9 mouse cellular contexts compared by ENCODE assay signal in the genomic region with DNA sequence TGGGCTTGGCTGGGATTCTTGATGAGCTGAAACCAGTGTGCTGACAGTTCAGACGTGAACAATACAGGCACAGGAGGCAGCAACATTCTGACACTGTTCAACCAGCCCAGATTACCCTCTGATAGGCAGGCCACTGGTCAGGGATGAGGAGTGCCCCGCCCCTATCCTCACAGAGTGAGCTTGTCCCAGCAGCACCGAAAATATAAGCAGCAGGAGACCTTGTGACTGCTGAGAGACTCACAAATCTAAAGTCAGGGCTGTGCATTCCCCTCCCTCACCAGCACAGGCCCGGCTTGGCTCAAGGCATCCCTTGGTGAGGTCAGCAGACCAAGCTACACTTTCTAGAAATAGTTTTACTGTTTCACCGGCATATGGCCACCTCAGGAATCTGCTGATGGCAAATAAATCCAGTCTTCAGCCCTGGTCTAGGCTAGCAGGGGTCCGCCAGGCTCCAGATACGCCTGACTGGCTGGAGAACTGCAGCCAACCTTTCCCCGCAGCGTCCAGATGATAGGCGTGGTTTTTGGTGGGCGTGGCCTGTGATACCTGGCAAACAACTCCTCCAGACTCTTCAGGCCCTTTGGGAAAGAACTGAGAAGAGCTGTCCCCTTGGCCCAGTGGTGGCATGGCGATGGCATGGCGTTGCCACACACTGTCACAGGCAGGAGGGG.
A peak's percentile ranks its signal among the peaks of the same experiment; 100 is the strongest.
DNase-seq lines count a peak whose midpoint lies in the region; ATAC-seq lines count a peak whose summit lies in the region.
"Had no signal": no experiment of that assay in that cellular context is flagged by ENCODE, and none has a peak within 500 bp of the region (broad histone marks: within the 10 kb centered on the region; RNA-seq: fewer than 3 reads in every experiment).

No protein-coding gene starts in this region.

- H3K4me1 ChIP-seq in heart, embryonic 15.5 days (replicated peaks), result peaks cover 33% of the 10 kb centered on the region
- H3K4me1 ChIP-seq in kidney, embryonic 16.5 days (ENCODE audit: insufficient read depth, low read length), result peaks cover 51% of the 10 kb centered on the region
- no peaks in the 10 kb centered on the region for H3K4me1 ChIP-seq in neural tube, embryonic 14.5 days (ENCODE audit: control insufficient read depth, insufficient read depth, low read length)

- no peaks in the 10 kb centered on the region for H3K9me3 ChIP-seq in heart, embryonic 15.5 days (replicated peaks)
- H3K9me3 ChIP-seq in kidney, embryonic 16.5 days (ENCODE audit: low read length), result no peaks in the 10 kb centered on the region
- no peaks in the 10 kb centered on the region for H3K9me3 ChIP-seq in neural tube, embryonic 14.5 days (ENCODE audit: control insufficient read depth, low read length)

- no peak overlapping the region for H3K4me3 ChIP-seq in heart, embryonic 15.5 days
- H3K4me3 ChIP-seq in kidney, embryonic 16.5 days (ENCODE audit: low read length), result no peak overlapping the region
- H3K4me3 ChIP-seq in neural tube, embryonic 14.5 days (ENCODE audit: low read depth, low read length), result no peak overlapping the region

- H3K27ac ChIP-seq in heart, embryonic 15.5 days, result peak overlapping the region; percentile 43
- H3K27ac ChIP-seq in kidney, embryonic 16.5 days (ENCODE audit: low read length), result peak overlapping the region; percentile 90
- H3K27ac ChIP-seq in neural tube, embryonic 14.5 days (ENCODE audit: low read depth, low read length), result no peak overlapping the region

- H3K9ac ChIP-seq in heart, embryonic 15.5 days, result no peak overlapping the region
- 0 out of 2 replicates have a peak overlapping the region, but pooled peaks have one; percentile 4 for H3K9ac ChIP-seq in kidney, embryonic 16.5 days (replicated peaks; ENCODE audit: low read length)
- H3K9ac ChIP-seq in neural tube, embryonic 14.5 days (replicated peaks; ENCODE audit: low read depth, low read length), result no peak overlapping the region

- H3K36me3 ChIP-seq in heart, embryonic 15.5 days, result no peaks in the 10 kb centered on the region
- H3K36me3 ChIP-seq in kidney, embryonic 16.5 days (ENCODE audit: insufficient read depth, low read length), result no peaks in the 10 kb centered on the region
- no peaks in the 10 kb centered on the region for H3K36me3 ChIP-seq in neural tube, embryonic 14.5 days (ENCODE audit: control insufficient read depth, insufficient read depth, low read length)
- H3K36me3 ChIP-seq: G1E had no signal

- H3K4me2 ChIP-seq in heart, embryonic 15.5 days, result peak overlapping the region; percentile 22; the same call in 1 of the 2 replicates
- peak overlapping the region; percentile 25 for H3K4me2 ChIP-seq in kidney, embryonic 16.5 days (replicated peaks; ENCODE audit: low read depth, low read length)
- no peak overlapping the region for H3K4me2 ChIP-seq in neural tube, embryonic 14.5 days (ENCODE audit: low read depth, low read length)

- WGBS in heart, embryonic 15.5 days, result 15% methylated on average over 13 of the region's 13 CpGs
- 10% methylated on average over 13 of the region's 13 CpGs for WGBS in kidney, embryonic 16.5 days
- 19% methylated on average over 13 of the region's 13 CpGs for WGBS in neural tube, embryonic 14.5 days

- 0 out of 2 replicates have a peak, but pooled peaks cover 2% of the 10 kb centered on the region for H3K27me3 ChIP-seq in heart, embryonic 15.5 days
- no peaks in the 10 kb centered on the region for H3K27me3 ChIP-seq in kidney, embryonic 16.5 days (ENCODE audit: insufficient read depth, low read length)
- no peaks in the 10 kb centered on the region for H3K27me3 ChIP-seq in neural tube, embryonic 14.5 days (ENCODE audit: control insufficient read depth, insufficient read depth, low read length)

- DNase-seq in heart, adult 9 months (ENCODE audit: low spot score in 2 of 2), result no peak
- peak; percentile 42 for DNase-seq in embryo, embryonic 9.5 days (ENCODE audit: extremely low spot score)
- no peak for DNase-seq in urinary bladder, postnatal 36 days (ENCODE audit: low spot score in 2 of 2)
- no peak for DNase-seq in right cerebral cortex, adult 2 months (ENCODE audit: low spot score in 2 of 2)

- peak; percentile 50; the same call in 1 of the 2 replicates for ATAC-seq in heart, embryonic 15.5 days (replicated peaks; ENCODE audit: insufficient number of reproducible peaks, insufficient read depth, low FRiP score, low read depth)
- peak; percentile 85 for ATAC-seq in kidney, embryonic 16.5 days (ENCODE audit: low FRiP score, low TSS enrichment)
- ATAC-seq in neural tube, embryonic 14.5 days (ENCODE audit: low read depth), result peak; percentile 38; the same call in 1 of the 2 replicates
- ATAC-seq in granulocyte monocyte progenitor cell, adult 5-6 weeks (replicated peaks; ENCODE audit: poor library complexity, severe bottlenecking), result no peak
